Mouse (Mus musculus) NIH3T3 (cell line): ENCODE measurements around the gene Lmbr1l.
"Not testable (repeated sequence)": the region's sequence is repeated elsewhere in the genome, so short reads cannot be mapped to it uniquely, and the experiment has no call there.

Experiments
- DNase-seq: peaks from one replicate; pipeline ENCODE4 v3.0.0-alpha.2; 2012; ENCODE audit warnings: low read depth

Lmbr1l gene

DNA sequence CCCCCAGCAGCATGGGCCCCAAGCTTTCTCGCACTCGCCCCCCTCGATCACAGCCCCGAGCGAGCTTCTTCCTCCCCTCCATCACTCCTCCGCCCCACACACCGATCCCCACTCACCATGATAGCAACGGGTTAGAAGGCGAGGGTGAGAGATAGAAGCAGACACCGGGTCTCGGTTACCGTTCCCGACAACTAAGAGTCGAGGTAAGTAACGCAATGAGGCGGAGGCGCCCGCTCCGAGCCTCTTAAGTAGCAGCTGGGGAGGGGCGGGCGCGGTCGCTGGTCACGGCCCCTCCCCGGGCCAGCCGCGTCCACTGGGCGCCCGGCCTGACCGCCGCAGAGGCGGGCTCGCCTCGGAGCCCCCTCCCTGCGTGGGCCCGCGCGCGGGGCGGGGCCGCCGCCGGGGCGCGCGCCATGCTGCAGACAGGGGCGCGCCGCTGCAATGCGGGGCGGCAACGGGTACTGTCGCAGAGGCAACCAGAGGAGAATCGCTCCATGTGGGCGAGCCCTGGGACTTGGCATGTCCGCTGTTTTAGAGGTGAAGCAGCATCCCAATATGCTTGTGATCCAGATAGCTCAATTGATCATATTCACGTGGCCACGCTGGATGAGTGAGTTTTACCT, 16.3 kb upstream of the Lmbr1l start, which contains the start of gene Tuba1b:
Tuba1b (minus strand) TSS at position 349 of the 623 bp plus-strand sequence.
- peak; percentile 97 for DNase-seq

DNA sequence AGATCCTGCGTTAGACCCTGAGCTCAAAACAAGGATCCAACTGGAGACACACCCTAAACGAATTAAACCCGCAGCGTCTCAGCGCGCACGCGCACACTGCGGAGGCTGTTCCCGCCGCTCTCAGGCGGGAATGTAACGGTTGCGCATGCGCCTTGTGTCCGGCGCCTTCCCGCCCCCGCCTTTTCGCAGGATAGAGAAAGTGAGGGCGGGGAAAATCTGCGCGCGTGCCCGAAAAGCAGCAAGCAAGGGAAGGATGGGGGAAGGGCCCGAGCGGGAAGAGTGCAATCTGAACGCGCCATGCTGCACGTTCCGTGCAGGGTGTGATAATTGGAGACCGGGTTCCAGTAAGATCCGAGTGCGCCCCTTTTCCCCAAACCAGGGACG, 15.8 kb upstream of the Lmbr1l start:
- DNase-seq, result peak; percentile 99

DNA sequence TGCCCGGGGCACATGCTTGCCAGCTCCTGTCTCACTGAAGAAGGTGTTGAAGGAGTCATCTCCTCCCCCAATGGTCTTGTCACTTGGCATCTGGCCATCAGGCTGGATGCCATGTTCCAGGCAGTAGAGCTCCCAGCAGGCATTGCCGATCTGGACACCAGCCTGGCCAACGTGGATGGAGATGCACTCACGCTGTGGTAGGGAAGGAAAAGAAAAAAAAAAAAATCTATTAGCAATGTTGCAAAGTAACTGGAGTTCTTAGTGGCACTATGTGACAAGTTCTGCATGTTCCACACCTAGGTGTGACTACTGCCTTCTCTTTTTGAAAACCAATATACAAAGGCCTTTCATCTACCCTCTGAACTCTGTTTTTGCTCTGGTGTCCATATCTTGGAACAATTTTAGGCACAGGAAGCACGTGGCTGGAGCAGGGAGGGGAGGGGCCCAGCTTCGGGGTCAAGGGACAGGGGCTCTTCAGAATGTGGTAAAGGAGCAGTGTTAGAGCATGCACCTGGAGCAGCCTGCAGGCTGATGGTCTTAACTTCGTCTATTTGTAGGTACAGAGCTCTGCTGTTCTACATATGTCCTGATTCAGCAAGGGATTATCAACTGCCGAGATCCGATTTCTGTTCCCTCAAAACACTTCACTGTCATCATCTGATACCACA, 15.1 kb upstream of the Lmbr1l start:
- DNase-seq, result peak; percentile 33

DNA sequence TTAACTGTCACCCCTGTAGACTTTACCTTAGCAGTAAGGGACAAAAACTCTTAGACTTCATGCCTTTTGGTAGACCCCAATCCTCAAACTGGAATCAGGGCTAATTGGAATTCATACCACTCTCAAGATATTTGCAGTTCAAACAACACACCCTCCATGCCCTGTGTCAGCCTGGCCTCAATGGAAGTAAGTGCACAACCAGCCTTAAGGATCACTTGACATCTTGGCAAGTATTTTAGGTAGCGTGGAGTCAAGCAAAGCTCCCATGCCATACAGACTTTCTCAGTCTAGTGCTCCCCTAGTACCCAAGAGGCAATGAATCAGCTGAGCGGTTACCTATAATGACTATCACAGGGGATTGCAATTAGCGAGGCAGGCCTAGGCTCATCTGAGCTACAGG, 13.0 kb upstream of the Lmbr1l start:
- DNase-seq, result no peak

DNA sequence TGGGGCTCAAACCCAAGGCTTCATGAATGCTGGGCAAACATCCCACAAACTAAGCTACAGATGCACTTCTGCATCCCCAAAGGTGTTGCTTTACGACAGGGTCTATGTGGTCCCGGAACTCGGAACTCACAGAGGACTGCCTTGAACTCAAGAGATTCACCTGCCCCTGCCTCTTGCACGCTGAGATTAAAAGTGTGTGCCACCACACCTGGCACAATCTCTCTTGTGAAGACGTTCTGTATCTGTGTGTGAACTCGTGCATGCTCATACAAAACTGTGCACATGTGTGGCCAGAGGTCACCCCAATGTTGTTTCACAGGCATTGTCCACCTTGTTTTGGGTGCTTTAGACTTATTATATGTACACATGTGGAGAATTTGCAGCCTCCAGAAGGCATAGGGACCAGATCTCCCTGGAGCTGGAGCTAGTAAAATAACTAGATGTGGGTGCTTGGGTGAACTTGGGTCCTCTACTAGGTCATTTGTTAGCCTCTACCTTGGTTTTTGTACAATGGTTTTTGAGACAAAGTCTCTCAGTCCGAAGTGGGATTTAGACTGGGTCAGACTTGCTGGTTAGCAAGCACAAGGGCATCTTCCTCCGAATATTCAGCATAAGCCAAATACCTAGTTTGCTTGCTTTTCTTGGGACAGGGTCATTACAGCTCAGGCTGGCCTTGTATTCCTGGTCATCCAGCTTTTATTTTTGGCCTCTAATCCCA, 12.1 kb upstream of the Lmbr1l start:
- no peak for DNase-seq

DNA sequence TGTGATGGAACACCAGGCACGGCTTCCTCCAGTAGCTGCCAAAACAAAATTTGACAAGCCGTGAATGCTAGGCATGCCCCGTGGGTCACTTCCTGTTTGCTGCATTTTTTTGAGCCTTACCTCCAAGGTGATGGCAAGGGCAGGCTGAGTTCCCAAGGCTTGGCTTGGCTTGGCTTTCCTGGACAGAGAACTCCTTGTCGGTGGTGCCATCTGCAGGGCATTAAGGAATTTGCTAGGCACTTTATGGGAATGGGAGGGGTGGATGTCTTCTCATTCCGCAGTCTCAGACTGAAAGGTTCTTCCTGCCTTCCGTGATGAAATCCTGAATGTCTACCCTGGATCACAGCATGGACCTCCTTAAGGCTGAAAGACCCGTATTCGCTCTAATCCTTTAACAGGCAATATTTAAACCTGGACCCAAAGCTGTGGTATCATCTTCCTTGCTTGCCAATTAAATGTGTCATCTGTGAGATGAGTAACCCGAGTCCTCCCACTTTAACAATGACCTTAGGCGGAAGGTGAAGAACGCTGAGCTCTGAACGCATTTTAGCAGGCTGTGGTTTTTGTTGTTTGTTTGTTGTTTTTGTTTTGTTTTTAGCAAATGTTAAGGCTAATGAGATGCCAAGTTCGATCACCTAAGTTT, 10.7 kb upstream of the Lmbr1l start:
- peak; percentile 91 for DNase-seq

DNA sequence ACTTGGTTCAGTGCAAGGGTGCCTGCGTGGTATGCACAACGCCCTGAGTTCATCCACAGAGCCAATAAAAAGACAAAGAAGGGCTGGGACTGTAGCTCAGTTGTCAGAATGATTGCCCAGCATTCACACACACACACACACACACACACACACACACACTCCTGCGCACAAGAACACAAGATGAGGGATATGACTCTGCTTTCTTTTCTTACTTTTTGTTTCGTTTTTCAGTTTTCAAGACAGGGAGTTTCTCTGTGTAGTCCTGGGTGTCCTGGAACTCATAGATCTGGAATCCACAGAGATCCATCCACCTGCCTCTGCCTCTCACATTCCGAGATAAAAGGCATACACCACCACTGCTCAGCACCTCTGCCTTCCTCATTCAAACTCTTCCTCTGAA, 9.5 kb upstream of the Lmbr1l start:
- DNase-seq, result no peak

DNA sequence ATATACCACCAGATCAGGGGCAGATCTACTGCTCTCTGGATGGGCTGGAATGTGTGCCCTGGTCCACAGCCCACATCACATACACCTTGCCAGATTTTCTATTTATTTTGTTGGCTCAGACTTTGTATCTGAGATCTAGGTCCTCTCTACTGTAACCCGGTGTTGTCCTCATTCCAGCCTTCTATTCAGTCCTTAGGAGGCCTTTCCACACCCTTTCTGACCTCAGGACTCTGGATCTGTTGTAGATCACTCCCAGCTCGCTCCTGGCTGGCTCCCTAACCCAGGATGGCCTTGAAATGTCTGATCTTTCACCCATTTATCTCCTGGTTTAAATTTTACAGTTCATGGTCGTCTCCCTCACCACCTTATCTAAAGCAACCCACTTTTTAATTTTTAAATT, 6.7 kb upstream of the Lmbr1l start:
- DNase-seq, result no peak

DNA sequence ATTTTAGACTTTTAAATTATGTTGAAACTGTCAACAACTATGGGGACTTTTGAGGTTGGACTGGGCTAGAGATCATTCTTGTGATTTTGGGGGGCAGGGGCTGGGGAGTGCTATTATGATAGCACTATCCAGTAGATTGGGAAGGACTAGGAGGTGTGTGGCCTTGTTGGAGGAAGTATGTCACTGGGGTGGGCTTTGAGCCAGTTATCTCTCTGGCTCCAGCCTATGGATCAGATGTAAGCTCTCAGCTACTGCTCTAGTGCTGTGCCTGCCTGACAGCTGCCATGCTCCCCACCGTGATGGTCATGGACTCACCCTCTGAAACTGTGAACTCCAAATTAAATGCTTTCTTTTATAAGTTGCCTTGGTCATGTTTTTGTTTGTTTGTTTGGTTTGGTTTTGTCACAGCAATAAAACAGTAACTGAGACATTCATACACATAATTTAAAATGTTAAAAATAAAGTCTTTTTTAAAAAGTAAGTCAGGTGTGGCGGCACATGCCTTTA, 5.1 kb upstream of the Lmbr1l start:
- DNase-seq, result no peak

DNA sequence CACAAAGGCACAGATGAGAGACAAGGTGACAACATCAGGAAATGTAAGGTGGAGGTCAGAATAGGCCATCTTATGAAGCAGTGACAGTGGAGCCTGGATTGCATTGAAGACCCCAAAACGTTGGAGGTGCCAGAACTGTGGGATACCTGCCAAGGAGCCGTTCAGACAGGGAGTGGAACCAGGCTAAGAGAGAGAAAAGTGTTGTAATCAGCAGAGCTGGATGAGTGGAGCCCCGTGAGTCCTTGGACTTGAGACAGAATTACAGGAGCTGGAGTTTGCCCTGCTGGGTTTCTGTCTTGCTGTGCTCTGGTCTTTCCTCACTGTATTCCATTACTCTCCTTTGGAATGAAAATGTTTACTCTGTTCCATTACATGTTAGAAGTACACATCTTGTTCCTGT, 4.5 kb upstream of the Lmbr1l start:
- DNase-seq, result peak; percentile 23

DNA sequence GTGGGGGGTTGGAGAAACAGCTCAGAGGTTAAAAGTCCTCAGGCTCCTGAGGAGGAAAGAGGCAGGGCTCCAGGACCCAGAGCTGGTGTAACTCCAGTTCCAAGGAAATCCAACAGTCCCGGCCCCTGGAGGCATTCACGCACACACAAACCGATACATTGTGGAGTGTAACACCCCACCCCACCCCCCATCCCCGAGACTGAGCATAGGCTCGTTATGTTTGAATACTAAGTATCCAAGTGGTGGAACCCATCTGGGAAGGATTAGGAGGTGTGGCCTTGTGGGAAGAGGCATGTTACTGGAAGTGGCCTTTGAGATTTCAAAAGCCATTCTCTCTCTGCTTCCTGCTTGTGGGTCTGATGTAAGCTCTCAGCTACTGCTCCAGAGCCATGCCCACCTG, 3.5 kb upstream of the Lmbr1l start:
- no peak for DNase-seq

DNA sequence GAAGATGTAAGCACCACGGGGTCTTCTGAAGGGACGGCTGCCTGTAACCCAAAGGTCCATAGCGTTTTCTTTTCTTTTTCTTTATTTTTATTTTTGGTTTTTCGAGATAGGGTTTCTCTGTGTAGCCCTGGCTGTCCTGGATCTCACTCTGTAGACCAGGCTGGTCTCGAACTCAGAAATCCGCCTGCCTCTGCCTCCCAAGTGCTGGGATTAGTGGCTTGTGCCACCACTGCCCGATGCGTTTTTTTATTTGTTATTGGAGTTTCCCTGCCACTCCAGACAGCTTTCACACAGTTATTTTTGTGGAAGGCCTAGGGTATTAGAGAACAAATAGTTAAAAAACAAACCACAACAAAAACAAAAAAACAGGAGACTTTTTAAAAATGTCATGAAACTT, 466 bp upstream of the Lmbr1l start:
- DNase-seq, result not testable (repeated sequence)

DNA sequence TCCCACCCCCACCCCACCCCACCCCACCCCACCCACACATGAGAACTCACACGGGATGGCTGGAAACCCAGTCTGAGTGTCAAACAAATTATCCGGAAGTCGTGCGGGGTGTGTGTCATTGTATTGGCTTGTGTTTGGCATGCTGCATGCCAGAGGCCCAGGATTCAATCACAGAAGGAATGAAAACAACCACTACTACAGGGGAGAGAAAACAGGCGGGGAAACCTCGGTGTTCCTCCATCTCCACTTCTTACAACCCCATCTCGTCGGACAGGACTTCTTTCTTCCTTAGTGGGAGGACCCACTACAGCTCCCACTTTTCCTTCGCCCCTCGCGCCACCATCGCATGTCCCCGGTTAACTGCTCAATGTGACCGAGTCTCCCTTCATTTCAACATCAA, 940 bp downstream of the Lmbr1l start:
- DNase-seq, result peak; percentile 65

DNA sequence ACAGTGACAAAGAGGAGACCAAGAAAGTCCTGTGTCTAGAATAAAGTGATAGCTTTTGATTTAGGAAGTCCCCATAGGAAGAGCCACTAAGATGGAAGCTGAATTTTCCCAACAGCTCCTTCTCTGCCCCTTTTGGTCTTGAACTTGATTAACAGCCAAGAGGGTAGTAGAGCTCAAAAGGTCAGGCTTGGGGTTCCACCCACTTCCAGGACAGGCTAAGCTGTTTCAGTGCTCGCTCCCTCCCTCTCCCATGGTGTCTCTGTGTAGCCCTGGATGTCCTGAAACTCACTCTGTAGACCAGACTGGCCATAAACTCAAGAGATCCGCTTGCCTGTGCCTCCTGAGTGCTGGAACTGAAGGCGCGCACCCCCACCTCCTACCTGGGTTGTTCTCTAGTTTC, 2.0 kb downstream of the Lmbr1l start:
- no peak for DNase-seq

DNA sequence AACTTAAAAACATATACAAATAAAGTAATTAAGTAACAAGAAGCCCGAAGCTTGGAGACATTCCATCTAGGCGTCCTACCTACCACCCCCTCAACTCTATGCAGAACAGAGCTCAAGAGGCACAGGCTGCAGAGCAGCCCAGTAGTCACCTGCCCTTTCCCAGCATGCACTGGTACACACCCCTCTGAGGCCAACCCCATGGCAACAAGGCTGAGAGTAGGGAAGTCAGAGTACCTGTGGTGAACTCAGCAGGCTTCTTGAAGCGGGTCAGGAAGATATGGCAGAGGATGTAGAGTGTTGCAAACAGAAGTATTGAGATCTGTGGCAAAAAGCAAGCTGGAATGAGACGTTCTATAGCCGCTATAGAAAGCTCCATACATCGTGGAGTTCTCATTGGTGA, 3.1 kb downstream of the Lmbr1l start:
- DNase-seq, result no peak

DNA sequence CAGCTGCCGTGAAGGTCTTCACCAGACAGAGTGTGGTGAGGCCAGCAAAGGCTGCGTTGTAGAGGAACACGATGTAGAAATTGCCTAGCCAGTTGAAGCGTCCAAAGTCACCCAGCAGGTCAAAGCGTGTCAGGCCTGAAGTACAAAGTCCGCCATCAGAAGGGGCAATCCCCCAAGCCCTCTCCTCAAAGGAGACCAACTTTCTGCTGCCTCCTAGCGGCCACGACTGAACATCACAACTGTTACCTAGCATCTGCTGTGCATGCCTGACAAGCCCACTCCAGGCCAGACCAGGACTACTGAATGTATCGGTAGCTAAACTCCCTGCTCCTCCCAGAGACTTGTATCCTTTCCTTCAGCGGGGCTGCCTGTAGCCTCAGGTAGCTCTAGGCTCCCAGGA, 13.3 kb downstream of the Lmbr1l start:
- peak; percentile 62 for DNase-seq

DNA sequence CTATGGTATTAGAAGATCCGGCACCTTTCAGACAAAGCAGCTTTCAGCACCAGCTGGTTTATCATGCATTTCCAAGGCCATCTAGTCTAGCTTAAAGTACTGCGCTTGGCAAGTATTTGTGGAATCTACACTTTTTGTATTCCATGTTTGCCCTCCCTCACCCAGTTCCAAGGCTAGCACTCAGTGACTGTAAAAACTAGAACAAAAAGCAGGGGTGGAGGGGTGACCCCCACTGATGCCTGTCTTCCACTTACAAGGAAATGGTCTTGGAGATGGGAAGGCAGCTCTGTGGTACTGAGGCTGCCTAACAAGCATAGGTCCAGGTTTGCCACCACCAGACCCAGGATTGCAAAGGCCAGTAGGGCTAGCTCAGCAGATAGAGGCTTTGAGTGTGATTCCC, 15.4 kb downstream of the Lmbr1l start:
- no peak for DNase-seq

DNA sequence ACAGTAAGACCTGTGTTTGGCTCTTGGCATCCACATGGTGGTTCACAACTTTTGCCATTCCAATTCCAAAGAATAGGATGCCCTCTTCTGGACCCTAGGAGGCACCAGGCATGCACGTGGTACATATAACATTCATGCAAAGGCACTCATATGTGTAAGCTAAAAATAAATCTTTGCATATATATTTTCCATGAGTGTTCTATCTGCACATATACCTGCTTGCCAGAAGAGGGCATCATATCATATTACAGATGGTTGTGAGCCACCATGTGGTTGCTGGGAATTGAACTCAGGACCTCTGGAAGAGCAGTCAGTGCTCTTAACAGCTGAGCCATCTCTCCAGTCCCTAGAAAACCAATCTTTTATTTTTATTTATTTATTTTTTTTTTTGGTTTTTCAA, 16.5 kb downstream of the Lmbr1l start:
- no peak for DNase-seq

DNA sequence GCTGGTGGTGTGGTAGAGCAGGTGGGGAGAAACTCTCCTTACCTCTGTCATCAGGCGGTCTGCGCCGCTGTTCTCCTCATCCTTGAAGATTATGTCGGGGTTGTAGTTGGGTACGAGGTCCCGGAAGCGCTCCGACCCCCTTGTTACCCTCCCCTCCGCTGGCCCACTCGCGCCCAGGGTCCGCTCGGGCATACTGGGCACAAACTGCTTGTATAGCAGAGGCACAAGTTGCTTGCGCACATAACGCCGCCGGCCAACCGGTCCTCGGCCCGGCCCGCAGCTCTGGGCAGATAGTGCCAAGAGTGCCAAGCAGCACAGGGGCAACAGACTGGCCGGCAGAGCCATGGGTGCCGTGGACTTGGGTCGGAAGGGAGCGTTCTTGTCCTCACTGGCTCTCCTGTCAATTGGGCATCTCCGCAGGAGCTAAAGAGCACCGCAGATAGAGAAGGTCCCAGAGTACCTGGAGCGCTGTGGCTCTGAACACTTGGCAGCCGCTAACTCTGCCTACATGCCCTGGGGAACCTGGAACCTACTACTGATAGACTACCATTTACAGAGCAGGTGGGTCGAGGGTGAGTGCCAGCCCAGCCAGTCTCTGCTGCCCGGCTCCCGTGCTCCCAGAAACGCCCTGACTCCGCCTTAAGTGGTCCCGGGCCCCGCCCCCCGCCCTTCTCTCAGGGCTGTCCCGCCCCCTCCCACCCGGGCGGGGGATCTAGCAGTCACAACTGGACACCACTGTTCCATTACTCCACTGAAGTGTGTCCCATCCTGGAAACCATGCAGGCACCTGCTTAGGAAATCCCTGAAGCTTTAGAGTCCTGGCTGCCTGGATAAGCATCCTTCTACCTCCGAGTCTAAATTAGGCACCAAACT, 19.9 kb downstream of the Lmbr1l start, which contains the start of gene Dhh:
Dhh (minus strand) TSS at position 613 of the 873 bp plus-strand sequence.
- DNase-seq, result no peak

DNA sequence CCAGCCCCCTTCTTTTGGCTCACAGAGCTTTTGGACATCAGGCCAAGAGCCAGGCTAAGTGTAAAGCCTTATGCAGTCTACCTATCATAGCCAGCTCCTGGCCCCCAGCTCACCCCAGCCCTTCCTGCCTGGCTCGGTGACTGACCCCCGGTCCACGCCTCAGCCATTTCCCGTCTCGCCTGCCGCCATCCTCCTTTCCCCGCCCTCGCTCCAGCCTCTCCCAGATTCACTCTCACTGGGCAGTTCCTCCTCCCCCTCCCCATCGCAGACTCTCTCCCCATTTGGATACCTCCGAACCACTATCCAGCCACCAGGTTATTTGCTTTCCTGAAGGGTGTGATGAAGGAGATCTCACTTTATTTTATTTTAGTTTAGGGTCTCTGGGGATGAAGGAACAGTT, 20.5 kb downstream of the Lmbr1l start:
- DNase-seq, result no peak
